Mouse (Mus musculus): ENCODE results near the gene Fkbp8. TPM values are rescaled to one million over a fixed set of nuclear protein-coding genes. Genes with fewer than 3 reads are reported as not detected.

Fkbp8 gene
- total and polyA plus RNA-seq, 3 experiments: 176 to 266 (median 178) TPM

GRCm38 (mm10) chr8:70519043-70519442 lies 8.5 kb upstream of the Fkbp8 start:
- TF ChIP-seq MXI1 (IDR thresholded peaks at IDR 0.05; ENCODE audit: low read depth, low read length): no peak
- no peak for TF ChIP-seq ZKSCAN1 (IDR thresholded peaks at IDR 0.05; ENCODE audit: borderline replicate concordance, low read depth, low read length)
- TF ChIP-seq ZMIZ1 (IDR thresholded peaks at IDR 0.05; ENCODE audit: low read depth, low read length): no peak
- TF ChIP-seq GABPA (IDR thresholded peaks at IDR 0.05; ENCODE audit: insufficient replicate concordance, low read depth, low read length): no peak
- TF ChIP-seq MEF2A (IDR thresholded peaks at IDR 0.05; ENCODE audit: borderline replicate concordance, low read depth, low read length): no peak
- no peak for TF ChIP-seq POLR2A (IDR thresholded peaks at IDR 0.05; ENCODE audit: low read depth, low read length)
- TF ChIP-seq CHD1 (IDR thresholded peaks at IDR 0.05; ENCODE audit: low read depth, low read length): no peak
- no peak for TF ChIP-seq RAD21 (IDR thresholded peaks at IDR 0.05; ENCODE audit: low read depth, low read length)
- H3K4me2 ChIP-seq (ENCODE audit: insufficient read depth, low read depth, poor library complexity, severe bottlenecking): no peak overlapping the region
- no peak overlapping the region for H3K27ac ChIP-seq (ENCODE audit: insufficient read depth, low read depth)
- dilution Hi-C loops (cut with MboI; ENCODE audit: extremely low pct_ligation_motif_present, extremely low pct_unique_long_range_greater_than_20kb, low sequenced_read_pairs): no loop called here
- H3K27me3 ChIP-seq (replicated peaks): no peaks in the 10 kb centered on the region
- no peak overlapping the region for H3K9ac ChIP-seq (ENCODE audit: insufficient read depth, low read depth)
- H3K4me3 ChIP-seq (replicated peaks in 1 of 3; ENCODE audit: low read depth in 2 of 3, low read length in 2 of 3, poor library complexity in 1 of 3): no peak overlapping the region
- in situ Hi-C loops (cut with MboI; ENCODE audit: low pct_ligation_motif_present, low pct_unique_long_range_greater_than_20kb, low sequenced_read_pairs): no loop called here
- H3K9me3 ChIP-seq (replicated peaks; ENCODE audit: low read length): no peaks in the 10 kb centered on the region
- no peak for DNase-seq (ENCODE audit: extremely low read depth)
- H3K4me1 ChIP-seq (ENCODE audit: control insufficient read depth in 1 of 2, insufficient read depth in 2 of 2): peaks cover 2 to 23% of the 10 kb centered on the region in 2 experiments; a peak in 2 of 4 replicates
- peaks cover 31 to 61% of the 10 kb centered on the region in 2 experiments for H3K36me3 ChIP-seq (replicated peaks in 1 of 2; ENCODE audit: control insufficient read depth in 1 of 2, insufficient read depth in 1 of 2, low read length in 1 of 2)
- H3K79me2 ChIP-seq (replicated peaks; ENCODE audit: control insufficient read depth, extremely low read depth, insufficient read depth, poor library complexity, severe bottlenecking): no peaks in the 10 kb centered on the region; the same call in none of the 2 replicates

GRCm38 (mm10) chr8:70519606-70520005 lies 7.9 kb upstream of the Fkbp8 start:
- H3K27ac ChIP-seq (ENCODE audit: insufficient read depth, low read depth): no peak overlapping the region
- dilution Hi-C loops (cut with MboI; ENCODE audit: extremely low pct_ligation_motif_present, extremely low pct_unique_long_range_greater_than_20kb, low sequenced_read_pairs): no loop called here
- no peak for TF ChIP-seq ZNF384 (IDR thresholded peaks at IDR 0.05; ENCODE audit: low read depth, low read length)
- no peak for TF ChIP-seq EP300 (IDR thresholded peaks at IDR 0.05; ENCODE audit: low read length)
- no peak for TF ChIP-seq BHLHE40 (IDR thresholded peaks at IDR 0.05; ENCODE audit: low read depth, low read length)
- TF ChIP-seq ZC3H11A (IDR thresholded peaks at IDR 0.05; ENCODE audit: low read depth, low read length): no peak
- no peak for TF ChIP-seq UBTF (IDR thresholded peaks at IDR 0.05; ENCODE audit: low read depth, low read length)
- TF ChIP-seq POLR2AphosphoS2 (IDR thresholded peaks at IDR 0.05; ENCODE audit: low read depth, low read length): no peak
- TF ChIP-seq GABPA (IDR thresholded peaks at IDR 0.05; ENCODE audit: insufficient replicate concordance, low read depth, low read length): no peak
- TF ChIP-seq POLR2A (IDR thresholded peaks at IDR 0.05; ENCODE audit: low read depth, low read length): no peak
- no peak for TF ChIP-seq E2F4 (IDR thresholded peaks at IDR 0.05; ENCODE audit: insufficient replicate concordance, low read depth, low read length)
- TF ChIP-seq RCOR1 (conservative IDR thresholded peaks at IDR 0.05; ENCODE audit: low read depth, low read length): no peak
- TF ChIP-seq TBP (conservative IDR thresholded peaks at IDR 0.05; ENCODE audit: low read depth, low read length): no peak
- no peak for TF ChIP-seq ETS1 (conservative IDR thresholded peaks at IDR 0.05; ENCODE audit: low read depth, low read length)
- TF ChIP-seq USF1 (IDR thresholded peaks at IDR 0.05; ENCODE audit: low read depth, low read length): no peak

More at GRCm38 (mm10) chr8:70519606-70520005, 7.9 kb upstream of the Fkbp8 start:
- H3K9me3 ChIP-seq (replicated peaks; ENCODE audit: low read length): no peaks in the 10 kb centered on the region
- H3K4me3 ChIP-seq (replicated peaks in 1 of 3; ENCODE audit: low read depth in 2 of 3, low read length in 2 of 3, poor library complexity in 1 of 3): no peak overlapping the region
- in situ Hi-C loops (cut with MboI; ENCODE audit: low pct_ligation_motif_present, low pct_unique_long_range_greater_than_20kb, low sequenced_read_pairs): no loop called here
- no peaks in the 10 kb centered on the region; the same call in 1 of the 2 replicates for H3K79me2 ChIP-seq (replicated peaks; ENCODE audit: control insufficient read depth, extremely low read depth, insufficient read depth, poor library complexity, severe bottlenecking)
- no peak for DNase-seq (ENCODE audit: extremely low read depth)
- peaks cover 27 to 55% of the 10 kb centered on the region in 2 experiments for H3K36me3 ChIP-seq (replicated peaks in 1 of 2; ENCODE audit: control insufficient read depth in 1 of 2, insufficient read depth in 1 of 2, low read length in 1 of 2)
- no peak overlapping the region for H3K4me2 ChIP-seq (ENCODE audit: insufficient read depth, low read depth, poor library complexity, severe bottlenecking)
- no peak overlapping the region for H3K9ac ChIP-seq (ENCODE audit: insufficient read depth, low read depth)
- H3K27me3 ChIP-seq (replicated peaks): no peaks in the 10 kb centered on the region
- H3K4me1 ChIP-seq (ENCODE audit: control insufficient read depth in 1 of 2, insufficient read depth in 2 of 2): peaks cover 2 to 21% of the 10 kb centered on the region in 2 experiments; a peak in 2 of 4 replicates
